Mouse (Mus musculus) embryo, embryonic 10 days (tissue): ENCODE results near the gene Crabp2.
"Not testable (repeated sequence)": the region's sequence is repeated elsewhere in the genome, so short reads cannot be mapped to it uniquely, and the experiment has no call there.

Experiments
- DNase-seq: peaks from one replicate; pipeline ENCODE4 v3.0.0-alpha.2; 2015; ENCODE audit warnings: low spot score

Crabp2 gene

DNA sequence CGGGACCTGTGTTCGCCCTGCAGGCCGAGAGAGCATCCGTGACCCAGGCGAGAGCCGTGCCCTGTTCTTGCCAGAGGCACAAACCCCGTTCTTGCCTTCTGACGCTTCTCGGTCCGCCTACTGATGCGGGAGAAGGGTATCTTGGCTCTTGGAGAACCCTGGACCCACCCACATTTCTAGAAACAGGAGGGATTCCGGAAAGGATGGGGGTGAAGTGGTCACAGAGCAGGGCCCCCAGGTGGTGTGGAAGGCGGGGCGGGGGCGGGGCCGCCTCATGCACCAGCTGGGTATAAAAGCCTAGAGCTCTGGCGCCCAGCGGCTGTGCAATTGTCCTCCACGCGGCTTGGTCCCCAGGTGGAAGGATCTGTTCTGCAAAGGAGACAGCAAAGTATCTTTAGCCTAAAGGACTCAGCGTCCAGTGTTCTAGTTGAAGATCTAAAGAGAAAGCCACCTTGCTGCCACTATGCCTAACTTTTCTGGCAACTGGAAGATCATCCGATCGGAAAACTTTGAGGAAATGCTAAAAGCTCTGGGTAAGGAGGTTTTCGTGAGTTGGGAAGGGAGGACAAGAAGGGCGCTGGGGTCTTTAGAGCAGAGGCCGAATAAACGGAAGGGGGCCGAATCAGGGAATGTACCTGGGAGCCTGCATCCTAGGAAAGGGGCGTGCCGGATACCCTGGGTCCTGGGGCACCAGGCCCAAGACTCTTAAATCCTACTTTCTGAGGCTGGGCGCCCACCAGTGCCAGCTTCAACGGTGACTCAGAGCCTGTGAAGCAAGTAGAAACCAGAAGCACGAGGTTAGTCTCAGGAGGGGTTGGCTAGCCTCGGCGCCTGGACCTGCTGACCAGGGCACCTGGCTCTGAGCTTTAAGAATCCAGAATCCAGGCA, at the start of gene Crabp2:
Gene Crabp2, plus strand, starts transcription at position 289 of the 888 bp plus-strand sequence.
- DNase-seq, result peak; percentile 78

DNA sequence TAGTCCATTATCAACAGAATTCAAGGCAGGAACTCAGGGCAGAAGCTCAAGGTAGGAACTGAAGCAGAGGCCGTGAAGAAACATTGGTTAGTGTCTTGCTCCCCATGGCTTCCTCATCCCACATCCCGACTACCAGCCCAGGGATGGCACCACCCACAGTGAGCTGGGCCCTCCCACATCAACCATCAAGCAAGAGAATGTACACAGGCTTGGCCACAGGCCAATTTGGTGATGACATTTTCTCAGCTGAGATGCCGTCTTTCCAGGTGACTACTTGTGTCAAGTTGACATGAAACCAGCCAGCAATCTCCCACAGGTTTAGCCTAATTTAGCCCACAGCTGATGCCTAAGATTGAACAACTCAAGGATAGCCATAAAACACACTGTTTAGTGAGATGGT, 49.2 kb upstream of the Crabp2 start:
- DNase-seq, result no peak

DNA sequence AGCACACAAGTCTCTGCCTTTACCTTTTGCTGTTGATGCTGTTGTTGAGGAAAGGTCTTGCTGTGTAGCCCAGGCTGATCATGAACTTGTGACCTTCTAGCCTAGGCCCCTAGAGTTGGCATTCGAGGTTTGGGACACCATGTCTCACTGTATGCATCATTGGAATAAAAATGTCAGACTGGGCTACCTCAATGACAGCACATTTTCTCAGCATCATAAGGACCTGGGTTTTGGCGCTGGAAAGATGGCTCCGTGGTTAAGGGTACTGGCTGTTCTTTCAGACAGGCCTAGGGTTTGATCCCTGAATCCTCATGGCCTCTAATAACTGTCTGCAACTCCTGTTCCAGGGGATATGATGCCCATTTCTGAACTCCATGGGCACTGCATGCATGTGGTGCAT, 48.7 kb upstream of the Crabp2 start:
- DNase-seq, result no peak

DNA sequence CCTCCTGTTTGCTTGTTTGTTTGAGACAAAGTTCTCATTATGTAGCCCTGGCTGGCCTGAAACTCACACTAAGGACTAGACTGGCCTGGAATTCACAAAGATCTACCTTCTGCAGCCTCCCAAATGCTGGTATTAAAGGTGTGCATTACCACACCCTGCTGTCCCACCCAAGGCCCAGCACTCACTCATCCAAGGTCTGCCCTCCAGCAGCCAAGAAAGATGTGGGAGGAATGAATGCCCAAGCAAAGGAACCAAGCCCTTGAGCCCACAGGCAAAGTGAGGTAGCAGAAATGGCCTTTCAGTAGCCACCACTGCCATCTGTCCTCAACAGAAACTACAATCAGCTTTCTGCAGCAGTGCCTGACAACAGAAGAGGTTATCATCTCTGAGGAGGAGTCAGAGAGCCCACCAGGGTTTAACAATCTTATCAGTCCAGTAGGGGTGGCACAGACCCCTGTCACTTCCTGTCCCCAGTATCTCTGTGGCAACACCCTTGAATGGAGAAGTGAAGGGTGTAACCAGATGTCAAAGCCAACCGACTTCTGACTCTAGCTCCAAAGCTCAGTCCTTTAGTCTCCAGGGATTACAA, 47.3 kb upstream of the Crabp2 start:
- peak; percentile 14 for DNase-seq

DNA sequence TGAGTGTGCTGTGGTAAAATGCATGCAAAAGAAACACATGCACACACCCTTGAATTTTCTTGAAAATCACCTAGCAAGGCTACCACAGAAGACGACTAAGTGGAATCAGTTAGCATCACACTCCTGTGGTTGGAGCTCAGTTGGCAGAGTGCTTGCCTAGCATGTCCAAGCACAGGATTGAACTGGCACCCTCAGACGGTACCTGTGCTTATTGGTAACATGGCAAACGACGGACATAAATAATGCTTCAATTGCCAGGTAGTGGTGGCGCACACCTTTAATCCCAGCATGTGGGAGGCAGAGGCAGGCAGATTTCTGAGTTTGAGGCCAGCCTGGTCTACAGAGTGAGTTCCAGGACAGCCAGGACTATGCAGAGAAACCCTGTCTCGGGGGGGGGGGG, 46.5 kb upstream of the Crabp2 start:
- not testable (repeated sequence) for DNase-seq

DNA sequence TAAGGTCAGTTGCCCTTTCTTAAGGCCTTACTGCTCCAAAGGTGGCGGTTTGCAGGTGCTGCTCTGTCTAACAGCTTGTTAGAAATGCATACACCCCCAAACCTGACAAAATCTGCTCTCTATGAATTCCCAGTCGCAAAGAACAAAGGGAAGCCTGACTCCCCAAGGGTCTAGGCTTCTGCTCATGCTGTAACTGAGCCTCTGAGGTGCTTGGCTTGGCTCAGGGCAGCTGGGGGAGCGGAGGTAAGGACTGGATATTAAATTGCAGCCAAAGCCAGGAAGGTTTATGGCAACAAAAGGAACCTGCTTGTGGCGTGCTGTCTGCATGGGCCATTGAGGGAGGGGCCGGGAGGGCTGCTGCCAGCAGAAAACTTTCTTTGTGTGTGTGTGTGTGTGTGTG, 44.6 kb upstream of the Crabp2 start:
- no peak for DNase-seq

DNA sequence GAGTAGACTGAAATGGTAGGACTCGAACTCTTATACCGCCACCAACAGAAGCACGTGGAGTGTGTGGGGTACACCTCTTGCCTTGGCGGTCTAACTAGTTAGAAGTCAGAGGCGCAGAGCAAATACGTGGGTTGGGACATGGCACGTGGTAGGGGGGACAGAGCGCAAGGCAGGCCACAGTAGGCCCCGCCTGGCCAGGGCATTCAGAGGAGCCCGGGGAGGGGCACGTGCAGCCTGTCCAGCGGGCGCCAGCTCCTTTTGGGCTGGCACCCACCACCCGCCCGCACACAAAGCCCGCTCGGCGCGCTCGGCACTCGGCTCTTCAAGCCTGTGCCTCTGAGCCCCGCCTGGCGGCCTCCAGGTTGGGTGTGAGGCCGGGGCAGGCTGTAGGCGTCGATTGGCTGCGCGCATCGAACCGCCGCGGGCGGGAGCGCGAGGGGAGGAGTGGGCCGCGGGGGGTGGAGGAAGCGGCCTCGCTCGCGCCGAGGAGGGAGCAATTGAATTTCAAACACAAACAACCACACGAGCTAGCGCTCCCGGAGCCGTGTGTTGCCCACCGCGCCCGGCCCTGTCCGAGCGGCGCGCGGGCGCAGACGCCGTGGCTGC, 42.5 kb upstream of the Crabp2 start, which contains the start of gene Hdgf:
Gene Hdgf, plus strand, starts transcription at position 442 of the 606 bp plus-strand sequence.
- DNase-seq, result peak; percentile 96

DNA sequence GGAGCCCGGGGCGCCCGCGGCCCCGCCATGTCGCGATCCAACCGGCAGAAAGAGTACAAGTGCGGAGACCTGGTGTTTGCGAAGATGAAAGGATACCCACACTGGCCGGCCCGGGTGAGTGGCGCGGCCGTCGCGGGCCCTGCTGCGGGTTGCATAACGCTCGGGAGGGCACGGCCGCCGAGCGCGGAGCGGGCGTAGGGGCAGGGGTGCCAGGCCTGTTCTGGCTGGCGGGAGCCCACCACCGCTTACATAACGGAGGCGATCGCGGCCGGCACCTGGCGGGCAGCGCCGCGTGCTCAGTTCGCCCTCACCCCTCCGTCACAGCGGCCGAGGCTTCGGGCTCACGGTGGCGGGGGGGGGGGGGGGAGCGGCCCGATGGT, 41.9 kb upstream of the Crabp2 start:
- peak; percentile 50 for DNase-seq

DNA sequence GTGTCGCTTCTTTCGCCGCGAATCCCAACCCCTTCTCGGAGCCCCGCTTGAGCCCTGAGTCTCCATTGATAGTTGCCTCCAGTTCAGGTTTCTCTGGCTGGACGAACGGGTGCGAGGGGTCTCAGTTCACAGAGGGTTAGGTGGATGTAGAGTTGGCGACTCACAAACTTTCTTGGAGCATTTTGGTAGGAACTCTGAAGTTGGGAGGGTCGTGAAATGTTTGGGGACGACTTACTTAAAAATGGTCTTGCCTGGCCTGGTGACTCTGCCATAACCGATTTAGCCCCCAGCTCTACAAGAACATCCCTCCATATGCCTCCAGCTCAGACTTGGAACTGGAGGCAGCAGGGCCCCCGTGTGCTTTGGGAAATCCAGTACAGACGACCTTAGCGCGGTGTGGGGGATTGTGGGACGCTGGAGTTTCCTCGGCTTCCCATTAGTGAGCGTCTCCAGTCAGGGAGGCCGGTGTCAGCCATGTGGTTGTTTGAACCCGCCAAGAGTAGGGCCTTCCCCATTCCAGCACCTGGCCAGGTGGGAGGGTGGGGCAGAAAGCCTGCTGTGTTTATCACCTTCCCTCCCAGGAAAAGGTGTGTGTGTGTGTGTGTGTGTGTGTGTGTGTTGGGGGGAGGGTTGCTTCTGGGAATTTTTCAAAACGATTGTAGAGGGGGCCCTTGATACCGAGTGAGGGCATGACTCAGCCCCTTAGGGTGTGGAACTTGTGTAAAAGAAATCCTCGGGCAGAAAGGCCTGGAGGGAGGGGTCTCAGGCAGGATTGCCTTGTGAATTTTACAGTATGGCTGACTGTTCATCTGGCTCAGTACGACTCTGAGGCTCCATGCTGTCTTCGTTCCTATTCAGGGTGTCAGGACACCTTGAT, 41.2 kb upstream of the Crabp2 start:
- DNase-seq, result peak; percentile 58

DNA sequence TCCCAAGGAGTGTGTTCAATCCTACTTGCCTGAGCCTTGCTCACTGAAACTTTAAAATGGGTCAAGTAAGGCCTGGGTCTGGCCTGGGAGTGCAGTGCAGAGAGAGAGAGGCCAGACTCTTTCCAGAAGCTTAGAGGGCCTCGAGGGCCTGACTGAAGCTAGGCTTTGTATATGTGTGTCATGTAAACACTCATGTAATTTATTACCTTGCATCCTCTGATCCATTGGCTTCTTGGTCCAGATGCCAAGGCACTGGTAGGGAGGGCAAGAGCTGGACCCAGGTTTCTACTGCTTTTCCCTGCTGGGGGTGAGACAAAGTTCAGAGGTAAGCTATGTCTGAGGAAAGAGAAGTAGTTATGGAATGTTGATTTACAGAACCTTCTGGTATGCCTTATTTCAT, 40.6 kb upstream of the Crabp2 start:
- no peak for DNase-seq

DNA sequence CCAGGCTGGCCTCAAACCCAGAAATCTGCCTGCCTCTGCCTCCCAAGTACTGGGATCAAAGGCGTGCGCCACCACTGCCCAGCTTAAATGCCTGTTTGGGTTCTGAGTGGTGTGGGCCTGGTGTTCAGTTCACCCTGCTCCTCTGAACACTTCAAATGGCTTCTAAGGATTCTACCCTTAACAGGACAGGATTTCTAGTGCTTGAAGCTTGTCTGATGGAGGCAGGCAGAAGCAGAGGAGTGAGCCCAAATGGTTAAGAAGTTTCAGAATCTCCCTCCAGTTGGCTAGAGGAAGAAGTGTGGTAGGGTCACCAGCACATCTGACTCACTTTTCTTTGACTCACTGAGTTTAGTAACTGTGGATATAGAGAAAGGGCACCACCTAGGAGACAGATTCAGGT, 39.1 kb upstream of the Crabp2 start:
- DNase-seq, result no peak

DNA sequence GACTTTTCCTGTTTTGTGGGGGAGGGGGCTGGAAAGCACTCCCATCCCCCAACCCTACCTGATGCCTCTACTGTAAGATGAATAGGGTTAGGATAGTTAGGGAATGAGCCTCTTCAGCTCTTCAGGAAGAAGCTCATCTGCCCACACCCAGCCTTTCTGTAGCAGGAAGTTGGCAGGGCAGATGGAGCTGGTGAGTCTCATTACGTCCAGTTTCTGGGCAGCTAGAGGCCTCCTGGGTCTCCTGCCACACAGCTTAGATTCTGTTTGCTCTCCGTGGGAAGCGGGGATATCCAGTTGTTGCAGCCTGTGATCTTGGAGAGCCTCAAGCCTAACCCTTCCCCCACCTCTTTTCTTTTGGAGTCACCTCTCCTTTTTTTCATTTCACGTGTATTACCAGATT, 38.6 kb upstream of the Crabp2 start:
- DNase-seq, result peak; percentile 17

DNA sequence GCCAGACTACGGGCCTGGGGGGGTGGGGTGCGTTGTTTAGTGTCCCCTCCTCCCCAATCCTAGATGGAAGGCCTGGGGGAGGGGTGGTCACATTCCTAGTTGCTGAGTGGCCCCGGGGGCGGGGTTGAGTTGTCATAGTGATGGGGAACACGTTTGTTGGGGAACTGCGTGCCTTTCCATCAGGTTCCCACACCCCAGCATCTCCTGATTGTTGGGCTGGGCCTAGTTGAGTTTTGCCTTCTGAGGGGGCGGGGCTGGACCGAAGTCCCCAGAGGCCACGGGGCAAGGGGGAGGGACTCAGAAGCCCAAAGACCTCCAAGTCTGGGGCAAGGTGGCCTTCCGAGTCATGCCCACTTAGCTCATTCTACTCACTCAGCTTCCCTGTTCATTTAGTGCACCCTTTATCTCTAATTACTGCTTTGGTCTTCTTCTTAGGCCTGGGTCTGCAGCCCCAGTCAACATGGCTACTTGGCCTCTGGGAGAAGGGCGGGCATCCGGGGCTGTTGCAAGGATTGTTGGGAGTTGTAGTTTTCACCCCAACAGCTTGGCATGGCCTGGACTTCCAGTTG, 37.8 kb upstream of the Crabp2 start:
- DNase-seq, result peak; percentile 85

DNA sequence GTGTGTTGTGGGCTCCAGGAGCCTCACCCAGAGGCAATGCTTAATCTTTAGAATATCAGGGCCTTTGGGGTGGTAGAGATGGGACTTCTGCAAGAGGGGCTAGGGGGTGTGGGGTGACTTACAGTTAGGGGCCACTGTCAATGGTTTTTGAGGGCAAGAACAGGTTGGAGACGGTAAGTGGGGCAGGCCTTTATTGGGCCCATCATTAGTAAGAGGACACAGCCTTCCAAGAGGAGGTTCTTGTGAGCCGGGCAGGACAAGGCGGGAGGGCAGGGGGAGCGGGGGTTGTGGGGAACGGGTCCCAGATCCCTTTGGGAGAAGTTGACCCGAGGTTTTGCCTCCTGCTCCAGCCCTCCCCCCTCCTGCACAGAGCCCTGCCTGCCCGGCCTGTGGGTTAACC, 35.0 kb upstream of the Crabp2 start:
- DNase-seq, result no peak

DNA sequence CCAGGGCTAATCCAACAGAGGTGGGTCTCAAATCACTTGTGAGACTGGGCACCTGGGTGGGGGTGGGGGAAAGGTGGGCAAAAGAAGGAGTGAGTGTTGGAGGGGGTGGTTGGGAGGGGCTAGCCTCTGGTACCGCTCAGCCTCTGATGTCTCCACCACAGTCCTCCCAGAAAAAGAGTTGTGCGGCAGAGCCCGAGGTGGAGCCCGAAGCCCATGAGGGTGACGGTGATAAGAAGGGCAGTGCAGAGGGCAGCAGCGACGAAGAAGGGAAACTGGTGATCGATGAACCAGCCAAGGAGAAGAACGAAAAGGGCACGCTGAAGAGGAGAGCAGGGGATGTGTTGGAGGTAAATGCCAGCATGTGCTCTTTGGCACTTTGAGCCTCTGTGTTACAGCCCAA, 34.6 kb upstream of the Crabp2 start:
- no peak for DNase-seq

DNA sequence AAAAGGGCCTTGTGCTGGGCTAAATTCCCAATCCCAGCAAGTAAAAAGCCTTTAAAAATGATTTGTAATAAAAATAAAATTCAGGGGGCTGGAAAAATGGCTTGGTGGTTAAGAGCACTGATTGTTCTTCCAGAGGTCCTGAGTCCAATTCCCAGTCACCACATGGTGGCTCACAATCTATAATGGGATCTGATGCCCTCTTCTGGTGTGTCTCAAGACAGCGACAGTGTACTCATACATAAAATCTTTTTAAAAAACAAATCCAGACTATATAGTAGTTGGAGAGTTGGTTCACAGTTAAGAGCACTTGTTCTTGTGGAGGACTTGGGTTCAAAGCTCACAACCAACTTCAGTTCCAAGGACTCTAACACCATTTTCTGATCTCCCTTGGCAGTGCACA, 31.5 kb upstream of the Crabp2 start:
- DNase-seq, result no peak

DNA sequence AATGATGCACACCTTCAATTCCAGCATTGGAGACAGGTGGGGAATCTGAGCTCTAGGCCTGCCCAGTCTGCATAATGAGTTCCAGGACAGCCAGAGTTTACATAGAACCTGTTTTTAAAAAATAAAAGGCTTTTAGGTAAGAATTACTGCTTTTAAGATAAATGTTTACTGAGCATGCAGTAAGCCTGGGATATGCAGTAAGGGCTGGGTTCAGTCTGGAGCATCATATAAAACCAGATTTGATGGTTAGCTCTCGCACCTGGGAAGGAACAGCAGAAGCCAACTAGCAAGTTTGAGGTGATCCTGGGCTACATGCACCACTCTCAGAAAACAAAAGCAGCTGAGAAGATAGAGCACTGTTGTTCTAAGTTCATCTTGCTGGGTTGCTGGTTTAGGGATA, 29.9 kb upstream of the Crabp2 start:
- no peak for DNase-seq

DNA sequence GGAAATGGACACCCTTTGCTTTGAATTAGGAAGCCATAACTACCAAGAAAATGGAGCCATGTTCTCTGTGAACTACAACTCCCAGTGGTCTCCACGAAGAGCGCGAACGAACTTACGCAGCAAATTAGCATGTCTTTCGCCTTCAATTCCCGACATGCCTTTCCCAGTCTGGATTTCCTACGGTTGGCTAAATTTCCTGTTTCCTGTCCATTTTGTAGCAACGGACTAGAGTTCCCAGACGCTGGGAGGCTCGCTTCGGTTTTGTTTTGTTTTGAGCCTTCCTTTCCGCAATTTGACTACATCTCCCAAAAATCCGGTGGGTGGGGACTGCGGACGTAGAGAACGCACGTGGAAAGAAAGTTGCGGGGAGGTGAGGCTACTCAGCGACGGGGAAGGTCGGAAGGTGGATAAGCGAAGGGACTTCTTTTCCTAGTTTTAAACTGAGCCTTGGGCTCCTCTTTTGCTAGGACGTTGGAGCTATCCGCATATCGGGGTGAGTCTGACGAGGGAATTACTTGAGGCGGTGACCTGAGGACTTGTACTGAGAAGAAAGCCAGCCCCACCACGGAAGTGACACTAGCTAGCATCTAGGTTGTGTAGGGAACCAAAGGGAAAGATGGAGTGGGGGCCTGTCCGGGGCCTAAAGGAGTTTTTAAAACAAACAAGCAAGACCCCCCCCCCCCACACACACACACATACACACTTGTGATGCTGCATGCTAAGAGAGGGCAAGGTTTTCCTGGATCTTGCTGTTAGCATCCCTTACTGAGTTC, 28.9 kb upstream of the Crabp2 start, which contains the start of gene Mrpl24:
Gene Mrpl24, plus strand, starts transcription at position 171 of the 773 bp plus-strand sequence.
- DNase-seq, result peak; percentile 96

DNA sequence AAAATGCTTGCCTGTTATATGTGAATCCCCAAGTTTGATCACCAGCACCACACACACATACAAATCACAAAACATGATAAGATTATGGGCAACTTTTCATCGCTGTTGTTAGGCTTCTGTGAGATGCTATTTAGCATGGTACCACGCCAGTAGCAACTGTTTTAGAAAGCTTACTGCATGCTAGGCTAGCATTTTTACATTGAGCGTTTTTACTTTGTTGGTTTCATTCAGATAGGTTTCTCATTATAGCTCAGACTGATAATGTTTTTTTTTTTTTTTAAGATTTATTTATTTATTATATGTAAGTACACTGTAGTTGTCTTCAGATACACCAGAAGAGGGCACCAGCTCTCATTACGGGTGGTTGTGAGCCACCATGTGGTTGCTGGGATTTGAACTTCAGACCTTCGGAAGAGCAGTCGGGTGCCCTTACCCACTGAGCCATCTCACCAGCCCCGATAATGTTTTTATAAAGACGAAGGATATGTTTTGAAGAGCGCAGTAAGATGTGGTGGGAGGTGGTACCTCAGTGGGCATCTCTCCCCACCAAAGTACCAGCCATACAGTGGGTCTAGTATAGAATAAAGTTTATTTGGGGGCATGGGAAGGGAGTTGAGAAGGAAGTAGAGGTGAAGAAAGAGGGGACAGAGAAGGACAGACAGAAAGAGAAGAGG, 28.1 kb upstream of the Crabp2 start:
- DNase-seq, result no peak

DNA sequence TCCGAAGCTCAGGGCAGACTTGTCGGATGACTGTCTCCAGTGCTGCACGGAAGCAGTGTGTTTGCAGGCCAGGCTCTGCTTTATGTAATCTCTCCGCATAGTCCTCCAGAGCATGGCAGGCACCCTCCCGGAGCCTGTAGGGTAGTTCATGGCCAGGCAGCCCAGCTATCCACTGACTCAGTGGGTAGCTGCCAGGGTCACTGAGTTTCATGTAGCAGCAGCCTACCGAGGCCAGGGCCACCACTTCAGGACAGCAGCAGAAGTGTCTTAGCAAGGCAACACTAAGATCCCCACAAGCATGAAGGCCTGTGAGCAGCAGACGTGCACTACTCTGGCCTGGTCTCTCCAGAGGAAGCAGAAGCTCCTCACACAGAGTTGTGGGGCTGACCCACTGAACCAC, 23.5 kb upstream of the Crabp2 start:
- no peak for DNase-seq
